Mouse (Mus musculus): ENCODE data around the gene Sohlh1.

GRCm38 (mm10) chr2:25862038-25862437 is 15.0 kb upstream of the Sohlh1 start:
- TF ChIP-seq CTCF (IDR thresholded peaks at IDR 0.05; ENCODE audit: low read depth) (no peak), EP300 (IDR thresholded peaks at IDR 0.05; ENCODE audit: low read depth) (no peak)

Measured in liver, embryonic 14.5 days (tissue).